Mouse (Mus musculus): ENCODE data around the gene Cntnap1. TPM values are rescaled to one million over a fixed set of nuclear protein-coding genes. Genes with fewer than 3 reads are reported as not detected.
A peak's percentile ranks its signal among the peaks of the same experiment; 100 is the strongest.

Cntnap1 gene
- polyA plus RNA-seq, 2 experiments = 0.56 to 1.5 TPM

DNA sequence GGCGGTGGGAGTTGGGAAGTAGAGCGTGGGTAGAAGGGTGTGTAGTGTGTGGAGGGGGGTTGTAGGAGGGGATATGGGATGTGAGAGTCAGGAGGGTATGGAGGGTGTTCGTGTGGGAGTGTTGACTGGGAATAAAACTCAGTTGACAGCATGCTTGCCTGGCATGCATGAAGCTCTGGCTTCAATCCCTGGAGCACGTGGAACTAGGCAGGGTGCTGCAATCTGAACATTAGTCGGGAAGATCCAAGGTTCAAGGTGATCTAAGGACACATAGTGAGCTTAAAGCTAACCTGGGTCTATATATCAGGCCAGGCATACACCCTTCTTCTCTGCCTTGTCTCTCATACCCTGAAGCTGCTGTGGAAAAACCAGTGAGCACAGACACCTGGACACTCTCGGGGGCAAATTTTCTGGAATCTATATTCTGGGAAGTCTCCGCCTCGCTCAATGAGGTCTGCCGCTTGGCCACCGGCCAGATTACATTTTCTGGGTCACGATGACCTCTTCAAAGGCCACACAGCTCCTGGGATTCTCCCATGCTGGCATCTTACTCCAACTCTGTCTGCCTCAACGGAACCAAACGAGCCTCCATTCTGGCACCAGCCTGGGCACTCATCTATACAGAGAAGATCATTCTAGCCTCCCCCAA lies 36.0 kb upstream of the Cntnap1 start:
- Histone ChIP-seq H3K27me3 (ENCODE audit: control insufficient read depth, insufficient read depth, low read length) (no peaks in the 10 kb centered on the region), H3K27ac (replicated peaks; ENCODE audit: low read depth, low read length) (no peak overlapping the region), H3K9ac (ENCODE audit: low read depth, low read length, severe bottlenecking) (no peak overlapping the region), H3K4me3 (replicated peaks; ENCODE audit: low read length) (no peak overlapping the region), H3K4me2 (replicated peaks; ENCODE audit: low read depth, low read length, severe bottlenecking) (no peak overlapping the region), H3K36me3 (ENCODE audit: control insufficient read depth, insufficient read depth, low read length) (no peaks in the 10 kb centered on the region), H3K9me3 (ENCODE audit: control insufficient read depth, low read length) (no peaks in the 10 kb centered on the region), H3K4me1 (ENCODE audit: control insufficient read depth, insufficient read depth, low read length) (no peaks in the 10 kb centered on the region)
- no peak for DNase-seq (ENCODE audit: low spot score)
- no peak for ATAC-seq (ENCODE audit: low FRiP score, low read depth)
- WGBS = 81% methylated on average over 13 of the region's 13 CpGs
- TF ChIP-seq POLR2A (IDR thresholded peaks at IDR 0.05; ENCODE audit: borderline replicate concordance, extremely low read depth, insufficient read depth, insufficient read length) = no peak

- Histone ChIP-seq H3K4me3 (replicated peaks; ENCODE audit: low read length) (no peak overlapping the region), H3K36me3 (ENCODE audit: control insufficient read depth, insufficient read depth, low read length) (no peaks in the 10 kb centered on the region), H3K4me1 (ENCODE audit: control insufficient read depth, insufficient read depth, low read length) (no peaks in the 10 kb centered on the region), H3K9ac (ENCODE audit: low read depth, low read length, severe bottlenecking) (no peak overlapping the region), H3K4me2 (replicated peaks; ENCODE audit: low read depth, low read length, severe bottlenecking) (no peak overlapping the region), H3K27me3 (ENCODE audit: control insufficient read depth, insufficient read depth, low read length) (no peaks in the 10 kb centered on the region), H3K9me3 (ENCODE audit: control insufficient read depth, low read length) (no peaks in the 10 kb centered on the region), H3K27ac (replicated peaks; ENCODE audit: low read depth, low read length) (no peak overlapping the region)
- DNase-seq (ENCODE audit: low spot score) = no peak
- 80% methylated on average over 7 of the region's 7 CpGs for WGBS
- ATAC-seq (ENCODE audit: low FRiP score, low read depth) = no peak
- no peak for TF ChIP-seq POLR2A (IDR thresholded peaks at IDR 0.05; ENCODE audit: borderline replicate concordance, extremely low read depth, insufficient read depth, insufficient read length)
These were observed 33.3 kb upstream of the Cntnap1 start for GRCm38 (mm10) chr11:101137000-101137399.

GRCm38 (mm10) chr11:101138536-101139181 lies 31.7 kb upstream of the Cntnap1 start:
- H3K4me1 ChIP-seq (ENCODE audit: control insufficient read depth, insufficient read depth, low read length) = no peaks in the 10 kb centered on the region
- ATAC-seq (ENCODE audit: low FRiP score, low read depth) = no peak
- no peak overlapping the region for H3K9ac ChIP-seq (ENCODE audit: low read depth, low read length, severe bottlenecking)
- no peak for DNase-seq (ENCODE audit: low spot score)
- 22% methylated on average over 15 of the region's 15 CpGs for whole genome bisulfite sequencing
- no peak for TF ChIP-seq POLR2A (IDR thresholded peaks at IDR 0.05; ENCODE audit: borderline replicate concordance, extremely low read depth, insufficient read depth, insufficient read length)
- peak overlapping the region; percentile 15; the same call in 1 of the 2 replicates for H3K4me2 ChIP-seq (replicated peaks; ENCODE audit: low read depth, low read length, severe bottlenecking)
- no peak overlapping the region for H3K27ac ChIP-seq (replicated peaks; ENCODE audit: low read depth, low read length)
- peak overlapping the region; percentile 7; the same call in 1 of the 2 replicates for H3K4me3 ChIP-seq (replicated peaks; ENCODE audit: low read length)
- H3K36me3 ChIP-seq (ENCODE audit: control insufficient read depth, insufficient read depth, low read length) = no peaks in the 10 kb centered on the region
- no peaks in the 10 kb centered on the region for H3K27me3 ChIP-seq (ENCODE audit: control insufficient read depth, insufficient read depth, low read length)
- H3K9me3 ChIP-seq (ENCODE audit: control insufficient read depth, low read length) = no peaks in the 10 kb centered on the region

DNA sequence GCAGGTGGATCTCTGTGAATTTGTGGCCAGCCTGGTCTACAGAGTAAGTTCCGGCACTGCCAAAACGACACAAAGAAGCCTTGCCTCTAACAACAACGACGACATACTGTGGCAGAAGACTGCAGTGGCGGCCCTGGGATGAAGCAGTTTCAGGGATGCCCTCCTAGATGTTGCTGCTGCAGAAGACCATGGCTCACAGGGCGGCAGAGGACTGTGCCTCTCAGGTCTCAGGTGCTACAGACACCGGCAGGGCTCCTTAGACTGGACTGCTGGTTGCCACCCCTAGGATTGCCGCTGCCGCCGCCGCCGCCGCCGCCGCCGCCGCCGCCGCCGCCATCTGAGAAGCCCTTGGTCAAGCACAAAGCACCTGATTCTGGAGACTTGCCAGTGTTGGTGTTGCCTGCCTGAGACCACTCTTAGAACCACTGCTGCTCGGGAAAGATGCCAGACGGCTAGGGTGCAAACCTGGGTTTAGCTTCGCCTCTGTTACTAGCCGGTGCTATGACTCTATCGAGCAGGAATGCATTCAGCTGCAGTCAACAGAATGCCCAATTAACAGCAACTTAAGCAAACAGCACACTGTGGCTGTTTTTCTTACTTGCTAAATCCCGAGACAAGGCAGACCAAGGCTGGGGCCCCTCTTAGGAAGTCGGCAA lies 30.0 kb upstream of the Cntnap1 start:
- no peak for ATAC-seq (ENCODE audit: low FRiP score, low read depth)

GRCm38 (mm10) chr11:101141088-101141487 lies 29.2 kb upstream of the Cntnap1 start:
- no peak for DNase-seq (ENCODE audit: low spot score)
- Histone ChIP-seq H3K27me3 (ENCODE audit: control insufficient read depth, insufficient read depth, low read length) (no peaks in the 10 kb centered on the region), H3K4me3 (replicated peaks; ENCODE audit: low read length) (no peak overlapping the region), H3K9me3 (ENCODE audit: control insufficient read depth, low read length) (no peaks in the 10 kb centered on the region), H3K9ac (ENCODE audit: low read depth, low read length, severe bottlenecking) (no peak overlapping the region), H3K4me2 (replicated peaks; ENCODE audit: low read depth, low read length, severe bottlenecking) (no peak overlapping the region), H3K36me3 (ENCODE audit: control insufficient read depth, insufficient read depth, low read length) (no peaks in the 10 kb centered on the region), H3K27ac (replicated peaks; ENCODE audit: low read depth, low read length) (no peak overlapping the region), H3K4me1 (ENCODE audit: control insufficient read depth, insufficient read depth, low read length) (no peaks in the 10 kb centered on the region)
- 79% methylated on average over 8 of the region's 8 CpGs for WGBS
- ATAC-seq (ENCODE audit: low FRiP score, low read depth) = no peak
- TF ChIP-seq POLR2A (IDR thresholded peaks at IDR 0.05; ENCODE audit: borderline replicate concordance, extremely low read depth, insufficient read depth, insufficient read length) = no peak

More for the DNA sequence above, 30.0 kb upstream of the Cntnap1 start:
- Histone ChIP-seq H3K36me3 (ENCODE audit: control insufficient read depth, insufficient read depth, low read length) (no peaks in the 10 kb centered on the region), H3K4me1 (ENCODE audit: control insufficient read depth, insufficient read depth, low read length) (no peaks in the 10 kb centered on the region), H3K27ac (replicated peaks; ENCODE audit: low read depth, low read length) (no peak overlapping the region), H3K4me2 (replicated peaks; ENCODE audit: low read depth, low read length, severe bottlenecking) (peak overlapping the region; percentile 49), H3K9ac (ENCODE audit: low read depth, low read length, severe bottlenecking) (peak overlapping the region; percentile 31), H3K27me3 (ENCODE audit: control insufficient read depth, insufficient read depth, low read length) (no peaks in the 10 kb centered on the region), H3K4me3 (replicated peaks; ENCODE audit: low read length) (peak overlapping the region; percentile 24), H3K9me3 (ENCODE audit: control insufficient read depth, low read length) (no peaks in the 10 kb centered on the region)
- DNase-seq (ENCODE audit: low spot score) = peak; percentile 49
- no peak for TF ChIP-seq POLR2A (IDR thresholded peaks at IDR 0.05; ENCODE audit: borderline replicate concordance, extremely low read depth, insufficient read depth, insufficient read length)
- WGBS = 36% methylated on average over 27 of the region's 27 CpGs

Data from limb, embryonic 14.5 days (tissue).